Mouse (Mus musculus): ENCODE measurements around the gene AF067061. TPM values are rescaled to one million over a fixed set of nuclear protein-coding genes. Genes with fewer than 3 reads are reported as not detected.
"Not testable (repeated sequence)": the region's sequence is repeated elsewhere in the genome, so short reads cannot be mapped to it uniquely, and the experiment has no call there.

The AF067061 gene
- not detected for total RNA-seq (2021)
- long read RNA-seq, experiment 1: 0 reads
- long read RNA-seq, experiment 2: 0 reads

DNA sequence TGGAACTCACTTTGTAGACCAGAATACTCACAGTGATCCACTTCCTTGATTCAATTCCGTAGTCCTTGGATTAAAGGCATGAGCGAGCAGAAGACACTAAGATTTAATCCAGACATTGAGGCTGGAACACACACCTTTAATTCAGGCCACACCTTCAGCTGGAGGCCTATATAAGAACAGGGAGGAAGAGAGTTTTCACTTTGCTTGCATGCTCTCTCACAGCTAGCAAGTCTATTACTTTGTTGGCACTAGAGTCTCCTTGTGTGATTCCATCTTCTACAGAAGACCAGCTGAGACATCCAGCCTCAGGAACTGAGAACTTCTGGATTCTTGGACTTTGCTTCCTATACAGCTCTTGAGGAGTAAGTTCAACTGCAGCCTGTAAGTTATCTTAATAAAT lies at the start of gene AF067061:
Gene AF067061 (plus strand): TSS at position 245 of the 400 bp plus-strand sequence.
- not testable (repeated sequence) for DNase-seq (ENCODE audit: low spot score in 2 of 2)

- not testable (repeated sequence) for DNase-seq (ENCODE audit: low spot score in 2 of 2)
Measured at GRCm38 (mm10) chr13:120215847-120216246, 47.1 kb upstream of the AF067061 start, which contains the start of gene Gm21762. Gene Gm21762 (minus strand): TSS chr13:120215947.

- not testable (repeated sequence) for DNase-seq (ENCODE audit: low spot score in 2 of 2)
Measured at GRCm38 (mm10) chr13:120220922-120221321, 42.0 kb upstream of the AF067061 start.

DNA sequence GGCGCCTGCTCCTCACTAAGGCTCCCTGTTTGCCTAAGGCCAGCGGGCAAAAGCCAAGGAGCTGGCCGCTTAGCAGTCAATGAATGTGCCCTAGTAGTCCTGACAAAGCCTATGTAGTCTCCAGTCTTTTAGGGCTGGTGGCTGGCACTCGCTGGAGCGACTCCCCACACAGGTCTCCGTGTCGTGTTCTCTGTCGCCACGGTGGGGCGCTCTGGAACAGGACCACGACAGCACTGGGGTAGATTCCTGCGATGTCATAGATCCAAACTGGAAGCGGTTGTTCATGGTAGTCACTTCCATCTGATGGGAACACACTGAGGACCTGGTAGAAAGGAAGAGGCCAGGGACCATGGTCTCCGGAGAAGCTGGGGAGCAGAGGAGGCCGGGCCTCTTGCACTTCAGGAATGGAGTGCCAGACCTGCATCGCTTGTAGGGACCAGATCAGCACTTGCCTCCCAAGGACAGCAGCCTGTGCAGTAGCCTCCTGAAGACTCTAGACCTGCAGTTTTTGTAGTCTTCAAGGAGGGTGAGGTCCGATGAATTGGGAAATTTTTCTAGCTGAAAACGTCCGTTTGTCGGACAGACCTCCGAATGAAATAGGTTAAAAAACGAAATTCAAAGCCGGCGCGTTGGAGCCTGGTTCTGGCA lies 39.8 kb upstream of the AF067061 start:
- DNase-seq (ENCODE audit: low spot score in 2 of 2): not testable (repeated sequence)

DNA sequence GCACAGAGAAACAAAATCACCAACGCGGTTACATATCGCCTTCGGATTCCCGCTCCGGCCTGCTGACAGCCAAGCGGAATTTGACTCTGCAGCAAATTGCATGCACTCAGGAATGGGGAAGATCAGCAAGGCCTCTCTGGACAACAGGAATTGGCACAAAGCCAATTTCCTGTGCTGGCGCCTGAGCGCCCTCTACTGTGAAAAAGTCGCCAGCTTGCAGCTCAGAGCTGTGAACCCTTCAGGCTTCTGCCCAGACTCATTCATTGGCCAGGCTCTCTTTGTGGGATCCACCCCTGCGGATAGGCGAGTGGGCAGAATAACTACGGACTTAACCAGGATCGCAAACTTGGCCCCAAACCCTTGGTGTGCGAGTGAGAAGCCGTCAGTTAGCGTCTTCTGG lies 31.1 kb upstream of the AF067061 start:
- DNase-seq (ENCODE audit: low spot score in 2 of 2): not testable (repeated sequence)

DNA sequence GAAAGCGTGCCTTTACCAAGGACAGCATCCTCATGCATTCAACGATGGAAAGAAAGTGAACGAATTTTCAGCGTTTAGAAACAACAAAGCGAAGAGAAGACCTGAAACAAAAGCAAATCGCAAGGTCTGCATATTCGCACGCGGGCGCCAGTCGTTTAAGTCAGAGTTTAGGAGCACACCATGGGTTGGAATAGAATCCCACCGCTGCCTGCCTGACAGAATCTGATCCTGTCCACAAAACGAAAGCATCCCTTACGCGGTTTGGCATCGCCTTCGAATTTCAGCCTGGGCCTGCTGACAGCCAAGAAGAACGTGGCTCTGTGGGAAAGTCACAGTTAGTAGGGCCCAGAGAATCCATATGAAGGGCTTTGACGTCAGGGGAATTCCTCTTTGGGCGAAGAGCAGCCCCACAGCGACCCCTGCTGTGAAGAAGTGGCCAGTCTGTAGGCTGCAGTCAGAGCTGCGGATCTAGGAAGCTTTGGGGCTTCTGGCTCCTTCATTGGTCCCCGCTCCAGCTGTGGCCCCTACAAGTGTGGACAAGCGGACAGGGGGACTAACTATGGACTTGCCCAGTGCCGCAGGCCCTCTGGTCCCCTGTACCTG lies 30.4 kb upstream of the AF067061 start:
- DNase-seq (ENCODE audit: low spot score in 2 of 2): not testable (repeated sequence)

GRCm38 (mm10) chr13:120238811-120239210 lies 24.1 kb upstream of the AF067061 start, which contains the start of gene Gm21731:
Gene Gm21731 (plus strand): TSS chr13:120239111.
- DNase-seq (ENCODE audit: low spot score in 2 of 2): not testable (repeated sequence)

GRCm38 (mm10) chr13:120251208-120251924 lies 11.5 kb upstream of the AF067061 start:
- DNase-seq (ENCODE audit: low spot score in 2 of 2): not testable (repeated sequence)

GRCm38 (mm10) chr13:120258817-120259658 lies 3.9 kb upstream of the AF067061 start:
- not testable (repeated sequence) for DNase-seq (ENCODE audit: low spot score in 2 of 2)

DNA sequence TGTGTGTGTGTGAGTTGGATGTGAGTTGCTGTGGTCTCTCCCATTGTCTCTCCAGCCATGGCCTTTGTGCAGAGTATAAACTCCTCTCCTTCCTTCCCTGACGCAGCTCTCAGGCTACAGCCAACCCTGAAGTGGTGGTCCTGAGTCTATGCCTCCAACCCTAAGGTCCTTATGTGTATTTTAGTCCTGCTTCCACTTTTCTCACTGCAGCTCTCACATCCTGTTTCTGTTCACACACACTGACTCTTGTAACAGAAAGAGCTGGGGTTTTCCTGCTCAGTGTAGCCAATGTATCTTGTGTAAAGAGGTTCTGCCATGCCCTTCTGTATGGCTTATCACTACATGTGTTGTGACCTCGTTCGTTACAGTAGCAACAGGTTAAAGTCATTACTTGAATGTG lies 3.2 kb upstream of the AF067061 start:
- not testable (repeated sequence) for DNase-seq (ENCODE audit: low spot score in 2 of 2)

GRCm38 (mm10) chr13:120277837-120278236 lies 14.9 kb downstream of the AF067061 start:
- DNase-seq (ENCODE audit: low spot score in 2 of 2): not testable (repeated sequence)

GRCm38 (mm10) chr13:120278784-120279183 lies 15.9 kb downstream of the AF067061 start:
- no peak for DNase-seq (ENCODE audit: low spot score in 2 of 2)

- no peak for DNase-seq (ENCODE audit: low spot score in 2 of 2)
Measured at GRCm38 (mm10) chr13:120299324-120299894, 36.5 kb downstream of the AF067061 start.

- no peak for DNase-seq (ENCODE audit: low spot score in 2 of 2)
Measured at GRCm38 (mm10) chr13:120299991-120300442, 37.1 kb downstream of the AF067061 start, which contains the start of gene BC147527. Gene BC147527 (plus strand): TSS chr13:120300392.

DNA sequence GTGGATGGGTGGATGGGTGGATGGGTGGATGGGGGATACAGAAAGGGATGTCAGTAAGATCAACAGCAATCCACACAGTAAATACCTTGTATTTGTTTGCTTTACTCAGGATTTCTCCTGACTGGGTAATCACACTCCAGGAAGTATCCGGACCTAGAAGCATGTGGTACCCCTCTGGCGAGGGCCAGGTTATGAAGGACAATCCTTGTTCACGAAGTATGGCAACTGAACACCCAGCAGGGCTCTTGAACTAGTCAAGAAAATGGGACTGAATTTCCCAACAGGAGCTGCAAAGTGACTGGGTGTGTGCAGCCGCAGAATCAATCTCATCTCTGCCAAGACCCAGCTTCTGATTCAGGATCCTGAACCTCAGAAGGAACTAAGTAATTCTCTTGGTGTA lies 37.9 kb downstream of the AF067061 start:
- no peak for DNase-seq (ENCODE audit: low spot score in 2 of 2)

- DNase-seq (ENCODE audit: low spot score in 2 of 2): no peak
Measured at GRCm38 (mm10) chr13:120310749-120311148, 47.8 kb downstream of the AF067061 start.

DNA sequence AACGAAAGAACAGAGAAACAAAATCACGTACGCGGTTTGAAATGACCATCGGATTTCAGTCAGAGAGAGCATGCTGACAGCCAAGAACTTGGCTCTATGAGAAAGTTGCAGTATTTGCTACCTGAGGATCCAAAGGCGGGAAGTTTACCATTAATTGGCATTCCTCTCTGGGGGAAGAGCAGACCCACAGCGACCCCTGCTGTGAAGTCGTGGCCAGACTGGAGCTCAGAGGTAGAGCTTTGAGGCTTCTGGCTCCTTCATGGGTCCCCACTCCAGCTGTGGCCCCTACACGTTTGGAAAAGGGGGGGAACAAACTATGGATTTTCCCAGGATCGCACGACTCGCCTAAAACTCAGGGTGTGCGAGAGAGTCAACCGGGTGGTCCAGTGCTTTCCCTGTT lies 50.7 kb downstream of the AF067061 start:
- DNase-seq (ENCODE audit: low spot score in 2 of 2): no peak
